Mouse (Mus musculus): ENCODE data around the gene Dusp27. TPM values are rescaled to one million over a fixed set of nuclear protein-coding genes. Genes with fewer than 3 reads are reported as not detected.

The Dusp27 gene
- polyA plus RNA-seq (2012; rRNA removed) = not detected in 2 replicates

DNA sequence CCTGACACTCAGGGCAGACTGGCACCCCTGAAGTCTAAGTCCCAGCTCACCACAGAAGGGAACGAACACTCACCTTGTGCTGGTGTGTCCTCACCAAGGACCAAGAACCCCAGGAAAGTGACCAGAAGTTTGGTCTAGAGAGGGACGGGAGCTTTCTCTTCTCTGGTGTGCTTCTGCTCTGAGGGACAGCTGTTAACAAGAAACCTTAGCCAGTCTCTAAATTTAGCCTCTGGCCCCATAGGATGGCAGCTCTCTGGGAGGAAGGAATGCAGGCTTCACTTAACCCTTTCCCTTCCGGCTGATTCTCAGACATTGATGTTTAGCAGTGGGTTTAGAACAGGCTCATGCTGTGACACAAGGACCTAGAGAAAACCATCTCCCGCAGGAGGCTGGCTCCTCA lies at the start of gene Dusp27:
Gene Dusp27 (minus strand): TSS at position 204 of the 400 bp plus-strand sequence.

GRCm38 (mm10) chr1:166130224-166130860 lies 2.6 kb upstream of the Dusp27 start, which contains the start of gene Gpa33:
TSS of gene Gpa33 (plus strand) at chr1:166130238.

Other genes starting within 250 kb of the Dusp27 start
- gene Pou2f1, start 125.2 kb downstream of the Dusp27 start, polyA plus RNA-seq (2012; rRNA removed) = 18.8 and 22.4 TPM in 2 replicates
- gene Gpa33, start 2.3 kb upstream of the Dusp27 start, polyA plus RNA-seq (2012; rRNA removed) = 0.58 and 1.3 TPM in 2 replicates
- gene Mael, start 110.8 kb upstream of the Dusp27 start, polyA plus RNA-seq (2012; rRNA removed) = 0.67 and 1.0 TPM in 2 replicates
- gene Ildr2, start 126.2 kb upstream of the Dusp27 start, polyA plus RNA-seq (2012; rRNA removed) = 11.5 and 20.8 TPM in 2 replicates